Mouse (Mus musculus): ENCODE data around the gene Nemp1.

- no peak for TF ChIP-seq CTCF (IDR thresholded peaks at IDR 0.05; ENCODE audit: control insufficient read depth, insufficient read depth, low read length)
- no peak for TF ChIP-seq POLR2A (IDR thresholded peaks at IDR 0.05; ENCODE audit: borderline replicate concordance, control insufficient read depth, low read depth, low read length)
Observed at GRCm38 (mm10) chr10:127620406-127621190, 46.1 kb upstream of the Nemp1 start, which contains the start of gene Lrp1.

All from bone marrow, adult 2 months (tissue).